Mouse (Mus musculus) adrenal gland (tissue): ENCODE data around the gene Rnf43.

Experiments
- intact Hi-C: fragments of 180-260 bp; cut with DNase I; formaldehyde crosslinking; loops from one replicate; pipeline ENCODE4 v1.15.1; 2025

Rnf43 gene

DNA sequence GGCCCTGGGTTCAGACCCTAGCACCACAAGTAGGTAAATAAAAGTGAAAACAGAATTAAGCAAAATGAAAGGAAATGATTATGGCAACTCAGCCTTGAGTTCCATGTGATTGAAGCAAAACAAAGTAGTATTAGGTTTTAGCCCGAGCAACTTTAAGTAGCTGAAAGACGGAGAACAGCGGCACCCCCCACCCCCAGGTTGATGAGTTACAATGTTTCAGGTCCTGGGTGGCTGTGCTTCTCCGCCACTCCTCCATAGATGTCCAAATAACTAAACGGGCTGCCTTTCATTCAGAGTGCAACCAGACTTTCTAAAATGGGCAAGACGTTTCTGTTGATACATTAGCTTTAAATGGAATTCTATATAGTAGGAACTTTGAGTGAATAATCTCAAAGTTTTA is 13.1 kb downstream of the Rnf43 start:
- intact Hi-C loops, result no loop called here

DNA sequence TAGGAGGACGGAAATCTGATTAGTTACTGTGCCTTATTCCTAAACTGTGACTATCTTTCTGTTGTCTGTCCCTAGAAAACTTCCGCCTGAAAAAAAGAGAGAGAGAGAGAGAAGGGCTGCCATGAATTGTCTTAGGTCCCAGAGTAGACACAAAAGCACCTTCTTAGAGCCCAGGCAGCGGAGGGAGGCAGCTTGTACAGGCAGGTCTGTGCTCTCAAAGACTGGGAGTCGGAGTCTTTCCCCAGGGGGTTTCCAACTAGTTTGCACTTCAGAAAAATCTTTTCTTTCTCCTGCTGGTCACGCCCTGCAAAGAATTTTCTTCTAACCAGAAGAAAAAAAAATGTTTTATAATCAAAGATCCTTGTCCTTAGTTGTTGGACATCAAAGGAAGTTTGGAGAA is 15.2 kb downstream of the Rnf43 start:
- intact Hi-C loops, result no loop called here

DNA sequence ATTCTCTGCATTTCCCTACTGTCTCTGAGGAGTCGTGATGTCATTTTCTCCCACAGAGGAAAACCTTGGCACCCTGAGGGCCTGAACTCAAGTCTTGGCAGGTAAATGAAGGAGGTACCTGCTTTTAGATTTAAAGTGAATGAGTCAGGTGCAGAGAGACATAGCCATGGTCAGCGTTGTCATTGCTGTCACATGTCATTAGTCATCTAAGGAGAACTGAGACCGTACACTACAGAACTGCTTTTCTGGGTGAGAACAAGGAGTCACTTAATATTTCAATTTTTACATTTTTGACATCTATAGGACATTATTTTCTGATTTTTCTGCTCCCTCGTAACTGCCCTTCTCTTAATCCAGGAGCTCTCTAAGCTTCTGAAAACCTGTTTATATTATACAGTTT is 16.0 kb downstream of the Rnf43 start:
- intact Hi-C loops, result no loop called here

DNA sequence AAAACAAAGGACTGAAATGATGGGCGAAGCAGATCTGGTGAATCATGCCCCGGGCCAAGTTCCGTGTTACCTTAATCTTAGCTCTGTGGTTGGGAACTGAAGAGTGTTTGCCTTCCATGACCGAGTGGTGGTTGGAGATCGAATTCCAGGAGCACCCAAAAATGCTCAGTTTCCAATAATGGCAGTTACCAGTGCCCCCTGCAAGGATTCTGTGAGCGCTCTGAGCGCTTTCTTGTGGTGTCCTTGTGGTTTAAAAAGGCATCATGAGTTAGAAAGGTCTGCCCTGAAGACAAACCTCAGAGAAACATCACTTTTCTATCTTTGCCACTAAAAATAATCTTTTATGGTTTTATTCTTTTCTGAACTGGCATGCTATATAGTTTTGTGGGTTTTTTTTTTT is 16.5 kb downstream of the Rnf43 start:
- intact Hi-C loops, result no loop called here

DNA sequence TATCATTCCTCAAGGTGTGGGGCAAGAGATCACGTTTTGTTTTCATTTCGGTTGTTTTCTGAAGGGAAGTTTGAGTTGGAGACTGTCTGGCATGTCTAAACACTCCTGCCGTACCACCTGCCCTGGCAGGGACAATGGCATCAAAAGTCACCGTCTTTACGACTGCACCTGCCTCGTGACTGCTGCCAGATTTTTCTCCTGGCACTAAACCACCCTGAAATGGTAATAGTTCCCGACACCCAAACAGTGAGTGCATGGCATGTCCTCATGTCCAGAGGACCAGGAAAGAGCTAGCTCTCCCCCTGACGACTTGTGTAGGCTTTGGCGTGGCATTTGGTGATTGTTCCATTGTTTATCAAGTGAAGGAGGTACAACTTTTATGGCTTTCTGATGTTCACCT is 18.3 kb downstream of the Rnf43 start:
- intact Hi-C loops, result no loop called here

DNA sequence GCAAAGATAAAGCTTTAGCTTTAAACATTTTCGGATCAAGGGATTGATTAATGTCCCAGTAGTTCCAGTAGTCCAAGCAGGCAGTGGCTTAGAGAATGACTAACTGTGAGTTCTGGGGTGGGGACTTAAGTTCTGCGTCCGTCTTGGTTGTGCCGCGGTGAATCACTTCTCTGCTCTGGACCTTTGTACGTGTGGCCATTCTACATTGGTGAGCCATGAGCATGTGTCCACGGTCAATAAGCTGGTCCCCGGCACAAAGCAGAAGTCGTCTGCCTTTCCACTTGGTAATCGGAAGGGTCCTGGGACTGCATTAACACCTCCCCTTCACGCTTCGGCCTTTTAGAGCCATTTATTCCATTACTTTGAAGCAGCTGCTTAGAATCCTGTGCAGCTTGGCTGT is 19.6 kb downstream of the Rnf43 start:
- intact Hi-C loops, result no loop called here

DNA sequence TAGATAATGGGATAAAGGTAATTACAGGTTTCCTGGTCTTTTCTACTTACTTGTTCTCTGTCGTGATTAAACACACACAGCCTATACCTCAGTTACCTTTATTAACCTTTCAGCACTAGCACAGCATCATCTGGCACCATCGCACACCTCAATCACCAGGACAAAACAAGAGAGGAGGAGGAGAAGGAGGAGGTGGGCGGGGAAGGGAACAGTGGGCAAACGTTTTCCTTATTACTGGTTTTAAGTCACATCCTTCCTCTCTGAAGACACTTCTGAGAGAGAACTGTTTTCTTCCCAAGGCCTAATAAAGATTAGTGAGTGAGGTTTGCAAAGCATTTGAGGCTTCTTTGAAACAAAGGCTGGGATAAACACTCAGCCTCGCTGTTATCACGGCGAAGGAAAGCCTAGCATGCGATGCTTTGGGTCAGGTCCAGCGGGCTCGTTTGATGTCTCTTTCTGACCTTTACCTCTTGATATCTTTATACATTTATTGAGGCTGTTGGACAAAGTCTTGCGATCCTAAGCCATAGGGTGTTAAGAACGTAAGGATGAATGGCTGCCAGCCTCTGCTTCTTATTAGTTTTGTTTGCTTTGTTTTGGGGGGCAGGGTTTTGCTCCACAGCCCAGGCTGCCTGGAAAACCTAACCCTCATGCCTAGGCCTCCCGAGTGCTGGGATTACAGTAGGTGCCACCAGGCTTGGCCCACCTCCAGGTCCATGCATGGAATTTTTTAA is 20.5 kb downstream of the Rnf43 start:
- intact Hi-C loops, result no loop called here

DNA sequence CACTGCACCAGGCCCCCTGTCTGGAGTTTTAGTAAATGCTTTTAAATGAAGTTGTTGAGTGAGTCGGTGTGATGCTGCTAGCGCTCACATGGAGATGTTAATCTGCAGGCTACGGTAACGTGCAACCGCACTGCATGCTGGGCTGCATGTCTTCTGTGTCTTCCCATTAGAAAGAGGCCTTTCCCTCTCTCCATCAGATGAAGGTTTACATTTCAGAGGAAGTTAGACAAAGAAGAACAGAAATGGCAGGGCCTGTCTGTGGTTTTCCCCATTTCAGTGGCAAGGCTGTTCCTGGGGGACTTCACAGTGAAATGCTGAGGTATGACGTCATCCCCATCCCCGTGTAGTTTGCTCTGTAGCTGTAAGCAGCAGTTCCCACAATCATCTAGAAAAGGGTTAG is 23.9 kb downstream of the Rnf43 start:
- intact Hi-C loops, result no loop called here

DNA sequence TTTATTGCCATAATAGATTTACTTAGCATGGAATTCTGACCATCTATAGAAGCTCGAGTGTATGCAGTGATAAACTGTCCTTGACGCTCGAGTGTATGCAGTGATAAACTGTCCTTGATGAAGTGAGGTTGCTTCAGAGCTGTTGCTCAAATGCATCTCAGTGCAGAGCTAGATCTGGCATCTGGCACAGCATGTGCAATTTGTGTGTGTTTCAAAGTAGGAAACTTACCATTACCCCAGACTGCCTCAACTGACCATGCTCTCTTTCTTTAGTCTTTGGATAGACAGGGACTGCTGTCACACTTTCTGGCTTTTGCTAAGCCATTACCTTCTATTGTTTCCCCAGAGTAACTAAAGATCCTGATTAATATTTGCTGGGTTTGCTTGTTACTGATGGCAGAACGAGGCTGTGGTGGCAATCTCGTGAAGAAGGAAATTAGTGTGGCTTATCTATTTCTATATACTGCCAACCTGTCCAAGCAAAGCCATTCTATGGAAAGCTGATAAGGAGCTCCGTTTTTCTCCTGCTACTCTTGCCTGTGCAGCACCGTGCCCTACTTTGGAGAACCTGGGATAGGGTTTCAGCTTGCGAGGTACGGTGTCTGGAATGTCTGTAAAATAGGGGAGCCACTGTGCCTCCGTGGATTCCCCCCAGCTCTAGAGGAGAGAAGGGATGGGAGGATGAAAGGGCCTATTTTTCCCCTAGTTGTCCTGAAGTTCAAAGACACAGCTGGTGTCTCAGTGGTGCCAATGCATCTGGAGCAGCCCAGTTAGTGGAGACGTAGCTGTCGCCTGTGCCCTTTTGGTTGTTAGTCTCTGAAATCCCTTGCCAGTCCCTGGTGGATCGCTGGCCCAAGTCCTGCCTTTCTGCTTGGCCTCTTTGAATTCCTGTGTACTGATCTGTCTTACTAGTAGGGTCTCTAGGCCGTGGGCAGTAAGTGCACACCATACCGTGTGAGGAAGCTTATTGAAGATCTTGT is 25.0 kb downstream of the Rnf43 start:
- intact Hi-C loops, result no loop called here

DNA sequence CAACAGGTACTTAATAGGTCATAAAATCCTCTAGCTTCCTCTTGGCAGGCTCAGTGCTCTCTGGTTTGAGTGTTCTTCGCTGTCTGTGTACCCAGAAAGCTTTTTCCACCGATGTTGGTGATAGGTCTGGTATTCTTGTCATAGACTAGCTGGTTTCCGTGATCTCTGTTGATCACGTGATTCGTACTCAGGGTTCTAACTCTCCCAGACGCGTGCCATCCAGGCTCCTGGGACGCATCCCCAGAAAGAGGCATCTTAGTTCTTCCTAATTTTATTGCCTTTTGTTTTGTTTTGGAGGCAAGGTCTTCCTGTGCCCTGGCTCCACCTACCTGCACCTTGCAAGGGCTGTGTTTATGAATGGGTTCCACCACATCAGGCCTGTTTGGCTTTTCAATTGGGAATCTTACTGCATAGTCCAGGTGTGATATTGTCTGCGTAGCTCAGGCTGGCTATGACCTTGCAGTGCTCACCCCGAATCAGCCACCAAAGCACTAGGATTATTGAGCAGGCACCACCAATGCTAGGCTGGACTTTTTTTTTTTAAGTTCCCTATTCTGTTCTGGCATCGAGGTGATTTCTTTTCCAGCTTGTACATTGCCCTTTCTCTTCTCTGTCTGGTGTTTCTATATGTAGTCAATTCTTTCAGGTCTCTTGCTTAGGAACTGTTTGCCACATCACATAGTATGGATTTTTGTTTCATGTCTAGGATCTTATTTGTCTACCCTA is 26.1 kb downstream of the Rnf43 start:
- intact Hi-C loops, result no loop called here

DNA sequence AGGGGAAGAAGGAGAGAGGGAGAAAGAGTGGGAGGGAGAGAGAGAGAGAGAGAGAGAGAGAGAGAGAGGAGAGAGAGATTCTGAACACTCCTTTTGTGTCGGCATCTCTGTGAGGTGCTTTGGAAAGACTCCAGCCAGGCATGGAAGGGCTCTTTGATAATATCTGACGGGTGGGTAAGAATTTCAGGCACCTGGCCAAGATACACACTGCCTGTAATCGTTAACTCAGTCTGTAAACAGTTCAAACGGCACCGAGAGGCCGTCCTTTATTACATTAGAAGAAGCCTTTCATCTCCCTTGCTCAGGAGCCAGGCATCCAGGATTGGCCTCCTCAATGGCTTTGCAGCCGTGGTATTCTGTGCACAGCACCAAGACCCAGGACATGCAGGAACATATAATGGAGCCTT is 26.9 kb downstream of the Rnf43 start:
- intact Hi-C loops, result no loop called here

DNA sequence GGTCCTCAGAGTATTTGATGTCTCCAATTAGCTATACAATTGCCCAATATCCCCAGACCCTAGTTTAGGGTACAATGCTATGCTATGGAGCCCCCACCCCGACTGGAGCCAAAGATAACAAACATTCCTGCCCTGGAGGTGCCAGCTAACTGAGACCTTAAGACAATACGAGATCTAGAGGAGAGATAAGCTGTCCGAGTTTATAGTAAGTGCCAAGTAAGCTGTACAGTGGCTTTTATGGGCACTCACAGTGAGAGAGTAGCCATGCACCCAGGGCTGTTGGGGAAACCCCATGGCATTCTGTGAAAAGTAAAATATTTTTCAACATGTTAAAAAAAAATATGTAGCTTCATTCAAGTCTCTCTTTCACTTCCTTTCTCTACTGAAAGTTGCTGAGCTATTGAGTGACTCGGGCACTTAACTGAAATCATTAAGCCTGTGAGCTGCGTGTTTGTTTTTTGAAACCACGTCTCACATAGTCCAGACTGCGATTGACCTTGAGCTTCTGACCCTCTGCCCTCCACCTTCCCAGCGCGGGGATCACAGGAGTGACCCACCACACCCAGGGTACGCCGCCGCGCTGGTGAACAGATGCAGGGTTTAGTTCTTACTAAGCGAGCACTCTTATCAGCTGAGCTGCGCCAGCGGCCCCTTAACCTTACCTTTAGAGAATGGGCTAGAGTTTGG is 27.7 kb downstream of the Rnf43 start:
- intact Hi-C loops, result no loop called here

DNA sequence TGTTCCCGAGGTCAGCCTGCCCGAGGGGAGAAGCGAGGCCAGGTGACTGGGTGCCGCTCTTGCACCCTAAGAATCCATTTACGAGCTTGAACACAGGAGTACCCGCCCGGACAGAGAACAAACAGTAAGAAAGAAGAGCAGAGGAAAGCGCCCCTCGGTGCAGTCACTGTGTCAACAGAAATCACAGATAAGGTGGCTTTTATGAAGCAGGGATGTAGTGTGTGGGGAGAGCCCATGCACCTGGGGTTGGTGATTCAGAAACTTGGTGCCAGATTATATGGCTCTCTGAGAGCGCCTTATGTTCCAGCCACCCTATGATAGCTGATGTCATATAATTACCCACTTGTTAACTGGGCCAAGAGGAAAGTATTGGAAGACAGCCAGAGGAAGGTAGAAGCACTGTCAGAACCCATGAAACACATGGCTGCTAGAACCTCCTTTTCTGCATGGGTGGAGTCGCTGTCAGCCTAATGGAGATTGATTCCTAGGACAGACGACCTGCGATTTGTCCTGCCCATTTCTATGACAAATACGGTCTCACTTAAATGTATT is 34.7 kb downstream of the Rnf43 start:
- intact Hi-C loops, result no loop called here

DNA sequence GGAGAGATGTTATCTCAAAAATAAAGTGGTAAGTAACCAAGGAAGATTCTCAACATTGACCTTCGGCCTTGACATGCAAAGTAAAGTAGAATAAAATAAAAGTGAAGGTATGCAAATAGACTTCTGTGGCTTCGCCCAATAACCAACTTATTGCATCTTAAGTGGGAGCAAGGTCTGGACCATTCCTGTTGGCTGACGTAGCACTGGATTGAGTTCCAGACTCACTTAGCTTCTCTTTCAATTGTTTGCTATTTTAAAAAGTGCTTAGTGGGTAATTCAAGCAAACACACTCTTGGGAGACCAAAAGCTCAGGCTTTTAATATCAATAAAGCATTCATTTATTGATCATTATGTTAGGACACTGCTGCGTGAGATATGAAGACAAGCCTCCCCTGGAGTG is 35.6 kb downstream of the Rnf43 start:
- intact Hi-C loops, result no loop called here

DNA sequence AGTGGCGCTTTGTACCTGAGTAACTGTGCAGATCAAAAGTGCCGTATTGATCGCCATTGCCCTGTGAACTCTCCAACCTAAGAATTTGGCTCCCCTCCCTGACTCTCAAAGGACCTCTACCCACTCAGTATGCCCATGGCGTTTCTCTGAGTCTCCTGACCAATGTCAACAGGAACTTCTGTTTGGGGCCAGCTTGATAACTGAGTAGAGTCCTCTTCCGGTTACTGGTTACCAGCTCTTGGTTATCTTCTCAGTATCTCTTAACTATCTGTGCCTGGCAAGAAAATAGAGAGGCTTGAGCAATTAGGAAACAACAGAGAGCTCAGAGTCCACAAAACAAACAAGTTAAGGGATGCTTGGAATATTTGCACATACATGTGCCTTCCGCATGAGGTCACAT is 38.6 kb downstream of the Rnf43 start:
- intact Hi-C loops, result no loop called here

DNA sequence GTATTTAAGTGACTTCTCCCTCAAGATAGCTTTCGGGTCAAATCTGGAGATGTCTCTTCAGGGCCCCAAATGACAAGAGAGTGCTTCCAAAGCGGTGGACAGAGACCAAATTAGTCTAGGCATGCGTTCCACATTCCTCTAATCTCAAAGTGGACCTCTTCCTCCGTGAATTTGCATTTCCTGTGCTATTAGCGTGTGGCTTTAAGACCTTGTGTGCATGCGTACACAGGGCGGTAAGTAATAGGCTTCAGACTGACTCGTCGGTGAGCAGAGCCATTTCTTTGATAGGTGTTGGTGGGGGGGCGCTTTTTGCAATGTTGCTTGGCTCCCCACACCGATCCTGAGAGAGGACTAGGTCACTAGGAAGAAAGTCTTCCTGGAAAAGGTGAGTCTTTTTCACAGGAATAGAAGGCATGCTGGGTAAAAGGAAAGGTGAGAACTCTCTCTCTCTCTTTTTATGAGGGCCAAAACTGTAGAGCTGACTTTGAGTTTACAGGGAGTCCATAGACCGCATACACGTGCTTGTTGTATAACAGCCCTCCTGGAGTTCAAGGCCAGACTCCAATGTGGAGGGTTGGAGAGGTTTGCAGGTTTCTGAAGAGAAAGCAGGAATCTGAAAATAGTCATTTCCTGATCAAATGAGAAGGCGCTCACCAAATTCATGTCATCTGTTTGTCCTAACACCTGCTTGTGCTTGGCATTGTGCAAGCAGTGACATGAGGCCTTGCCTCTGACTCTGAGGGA is 39.5 kb downstream of the Rnf43 start:
- intact Hi-C loops, result no loop called here

DNA sequence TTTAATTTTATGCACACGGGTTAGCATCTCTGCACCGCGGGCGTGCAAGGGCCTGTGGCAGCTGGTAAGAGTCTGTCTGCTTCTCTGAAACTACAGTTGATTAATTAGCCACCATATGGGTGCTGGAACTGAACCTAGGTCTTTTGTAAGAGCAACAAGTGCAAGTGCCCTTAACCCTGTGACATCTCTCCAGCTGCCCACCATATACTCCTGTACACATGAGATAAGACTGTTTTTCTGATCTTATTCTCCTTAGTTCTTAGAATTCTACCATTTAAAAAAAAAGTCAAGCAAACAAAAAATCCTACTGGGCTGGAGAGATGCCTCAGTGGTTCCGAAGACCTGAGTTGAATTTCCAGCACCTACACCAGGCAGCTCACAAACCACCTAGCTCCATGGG is 41.1 kb downstream of the Rnf43 start:
- intact Hi-C loops, result no loop called here

DNA sequence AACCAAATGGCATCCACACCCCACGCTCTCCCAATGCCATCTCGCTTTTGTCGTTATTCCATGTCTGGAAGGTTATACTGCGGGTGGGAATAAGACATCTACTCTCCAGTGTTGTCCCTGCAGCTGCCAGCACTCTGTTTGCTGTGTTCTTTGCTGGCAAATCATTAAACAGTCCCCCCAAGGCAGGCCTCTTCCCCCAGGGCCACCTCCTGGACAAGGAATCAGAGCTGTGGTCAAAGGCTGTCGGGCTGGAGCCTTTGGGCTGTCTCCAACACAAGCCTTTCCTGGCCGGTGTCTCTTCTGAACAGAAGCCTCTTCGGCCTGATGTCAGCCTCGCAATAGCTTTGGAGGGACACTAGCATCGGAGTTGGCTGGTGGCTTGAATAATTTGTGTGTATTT is 41.8 kb downstream of the Rnf43 start:
- intact Hi-C loops, result no loop called here

DNA sequence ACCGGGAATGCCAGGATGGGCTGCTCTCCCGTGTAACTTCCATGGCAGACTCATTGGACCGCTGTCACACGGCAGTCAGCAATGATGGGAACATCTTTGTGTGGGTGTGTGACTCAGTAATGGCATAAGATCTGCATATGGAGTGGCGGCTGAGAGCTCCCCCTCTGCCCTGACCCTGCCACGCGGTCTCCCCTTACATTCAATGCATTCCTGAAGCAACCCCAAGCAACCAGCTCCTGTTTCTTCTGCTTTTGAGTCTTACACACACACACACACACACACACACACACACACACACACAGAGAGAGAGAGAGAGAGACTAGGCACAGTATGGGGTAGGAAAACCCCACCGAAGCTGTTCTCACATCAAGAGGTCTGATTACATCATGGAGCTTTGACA is 45.0 kb downstream of the Rnf43 start:
- intact Hi-C loops, result no loop called here

DNA sequence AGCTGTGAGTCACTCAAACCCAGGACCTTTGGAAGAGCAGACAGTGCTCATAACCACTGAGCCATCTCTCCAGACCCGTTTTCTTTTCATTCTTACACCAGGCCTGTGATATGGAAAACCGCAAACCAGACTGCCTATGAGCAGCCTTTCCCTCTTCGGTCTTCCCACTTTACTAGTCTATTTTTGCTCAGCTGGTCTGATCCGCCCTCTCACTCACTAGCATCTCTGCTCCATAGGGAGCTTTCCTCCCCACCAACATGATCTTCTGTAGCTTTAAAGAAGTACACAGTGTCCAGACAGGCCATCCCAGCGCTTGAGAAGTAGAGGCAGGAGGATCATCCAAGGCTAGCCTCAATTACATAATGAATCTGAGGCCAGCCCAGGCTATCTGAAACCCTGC is 46.5 kb downstream of the Rnf43 start:
- intact Hi-C loops, result no loop called here
